Mouse (Mus musculus) forebrain, embryonic 13.5 days (tissue): ENCODE measurements around the gene Cdan1. TPM values are rescaled to one million over a fixed set of nuclear protein-coding genes. Genes with fewer than 3 reads are reported as not detected.

ENCODE experiments used
- ATAC-seq: fragments of 200-750 bp; cut with Nextera tagmentation; 2 replicates; pipeline ENCODE4 v1.8.0; 2017
- H3K27ac ChIP-seq: fragments of 300-500 bp; sonication (generic); 2 replicates; pipeline ENCODE4 v1.5.1; 2015; ENCODE audit warnings: inconsistent platforms, mild to moderate bottlenecking, moderate library complexity
- H3K27me3 ChIP-seq: fragments of 300-500 bp; sonication (generic); 2 replicates; pipeline ENCODE4 v1.6.1; 2015; ENCODE audit warnings: mild to moderate bottlenecking, inconsistent platforms
- H3K36me3 ChIP-seq: fragments of 300-500 bp; sonication (generic); 2 replicates; pipeline ENCODE4 v1.6.1; 2015; ENCODE audit warnings: mild to moderate bottlenecking, inconsistent platforms; ENCODE audit not compliant: poor library complexity, severe bottlenecking
- H3K4me1 ChIP-seq: fragments of 300-500 bp; sonication (generic); 2 replicates; pipeline ENCODE4 v1.6.1; 2015; ENCODE audit warnings: inconsistent platforms
- H3K4me2 ChIP-seq: fragments of 300-500 bp; sonication (generic); 2 replicates; pipeline ENCODE4 v1.6.1; 2015; ENCODE audit warnings: inconsistent platforms, mild to moderate bottlenecking, moderate library complexity
- H3K4me3 ChIP-seq: fragments of 300-500 bp; sonication (generic); 2 replicates; pipeline ENCODE4 v1.5.1; 2015; ENCODE audit warnings: mild to moderate bottlenecking, inconsistent platforms
- H3K9ac ChIP-seq: fragments of 300-500 bp; sonication (generic); 2 replicates; pipeline ENCODE4 v1.6.1; 2015; ENCODE audit warnings: mild to moderate bottlenecking, inconsistent platforms
- H3K9me3 ChIP-seq: fragments of 300-500 bp; sonication (generic); replicated peaks from 2 replicates; pipeline ENCODE4 v1.6.1; 2016; ENCODE audit warnings: inconsistent platforms
- WGBS: fragments of 180-500 bp; shearing (Covaris S2); methylation state at CpG from one replicate; pipeline ENCODE4 v1.1.7; 2015; 5-methylcytosine and 5-hydroxymethylcytosine counted together
- polyA plus RNA-seq: library from polyadenylated mRNA; unstranded; fragments of >200 nt; fragmentation: Nextera tagmentation; extraction: Ambion mirVana; gene quantifications from 2 replicates; pipeline ENCODE4 v1.2.1, GENCODE M21; 2015

The Cdan1 gene
- polyA plus RNA-seq, 1 experiment from 2014 or later, result 6.0 TPM

GRCm38 (mm10) chr2:120850424-120851082 is 625 bp upstream of the Cdan1 start, which contains the start of gene Ttbk2:
TSS of gene Ttbk2 (minus strand) at chr2:120850604.
- Histone ChIP-seq H3K9me3 (no peaks in the 10 kb centered on the region), H3K4me3 (peak within 1 kb of the TSS; percentile 93), H3K36me3 (no peaks in the 10 kb centered on the region), H3K27ac (peak within 1 kb of the TSS; percentile 80), H3K4me2 (peak within 1 kb of the TSS; percentile 72), H3K4me1 (peaks cover 26% of the 10 kb centered on the region), H3K27me3 (no peaks in the 10 kb centered on the region), H3K9ac (peak within 1 kb of the TSS; percentile 87)
- peak; percentile 100 for ATAC-seq
- WGBS, result 1% methylated on average over 38 of the region's 39 CpGs

GRCm38 (mm10) chr2:120845280-120845679 is 4.6 kb downstream of the Cdan1 start:
- H3K9ac ChIP-seq, result no peak overlapping the region
- H3K4me3 ChIP-seq, result no peak overlapping the region
- no peak overlapping the region for H3K27ac ChIP-seq
- H3K4me1 ChIP-seq, result peaks cover 11% of the 10 kb centered on the region
- no peaks in the 10 kb centered on the region for H3K9me3 ChIP-seq
- no peaks in the 10 kb centered on the region for H3K36me3 ChIP-seq
- H3K27me3 ChIP-seq, result no peaks in the 10 kb centered on the region
- H3K4me2 ChIP-seq, result no peak overlapping the region
- WGBS, result 98% methylated on average over 1 of the region's 1 CpGs
- no peak for ATAC-seq

- no peak overlapping the region for H3K27ac ChIP-seq
- no peaks in the 10 kb centered on the region for H3K9me3 ChIP-seq
- peaks cover 8% of the 10 kb centered on the region for H3K4me1 ChIP-seq
- 89% methylated on average over 4 of the region's 4 CpGs for WGBS
- no peaks in the 10 kb centered on the region for H3K36me3 ChIP-seq
- ATAC-seq, result no peak
- no peak overlapping the region for H3K4me3 ChIP-seq
- no peaks in the 10 kb centered on the region for H3K27me3 ChIP-seq
- no peak overlapping the region for H3K9ac ChIP-seq
- H3K4me2 ChIP-seq, result no peak overlapping the region
Observed at GRCm38 (mm10) chr2:120843990-120844389, 5.9 kb downstream of the Cdan1 start.

GRCm38 (mm10) chr2:120841211-120841610 is 8.7 kb downstream of the Cdan1 start:
- Histone ChIP-seq H3K27ac (no peak overlapping the region), H3K36me3 (peaks cover 7% of the 10 kb centered on the region), H3K9me3 (no peaks in the 10 kb centered on the region; the same call in 1 of the 2 replicates), H3K4me2 (no peak overlapping the region), H3K9ac (no peak overlapping the region), H3K4me3 (no peak overlapping the region), H3K27me3 (no peaks in the 10 kb centered on the region), H3K4me1 (no peaks in the 10 kb centered on the region)
- WGBS, result 86% methylated on average over 1 of the region's 1 CpGs
- ATAC-seq, result no peak

- Histone ChIP-seq H3K36me3 (peaks cover 21% of the 10 kb centered on the region), H3K27ac (no peak overlapping the region), H3K9me3 (no peaks in the 10 kb centered on the region; the same call in none of the 2 replicates), H3K9ac (no peak overlapping the region), H3K4me3 (no peak overlapping the region), H3K4me1 (no peaks in the 10 kb centered on the region), H3K27me3 (no peaks in the 10 kb centered on the region), H3K4me2 (no peak overlapping the region)
- ATAC-seq, result no peak
- WGBS, result 99% methylated on average over 4 of the region's 4 CpGs
Observed at GRCm38 (mm10) chr2:120835167-120835566, 14.8 kb downstream of the Cdan1 start.

- Histone ChIP-seq H3K4me1 (0 out of 2 replicates have a peak, but pooled peaks cover 6% of the 10 kb centered on the region), H3K27ac (no peak overlapping the region), H3K4me2 (no peak overlapping the region), H3K9me3 (no peaks in the 10 kb centered on the region; the same call in 1 of the 2 replicates), H3K9ac (no peak overlapping the region), H3K4me3 (no peak overlapping the region), H3K36me3 (peaks cover 5% of the 10 kb centered on the region; the same call in 1 of the 2 replicates), H3K27me3 (no peaks in the 10 kb centered on the region)
- ATAC-seq, result no peak
- WGBS, result 39% methylated on average over 1 of the region's 1 CpGs
Observed at GRCm38 (mm10) chr2:120826936-120827638, 22.8 kb downstream of the Cdan1 start.

- Histone ChIP-seq H3K9me3 (no peaks in the 10 kb centered on the region), H3K4me3 (no peak overlapping the region), H3K36me3 (peaks cover 41% of the 10 kb centered on the region), H3K4me2 (no peak overlapping the region), H3K9ac (no peak overlapping the region), H3K4me1 (no peaks in the 10 kb centered on the region), H3K27me3 (no peaks in the 10 kb centered on the region), H3K27ac (no peak overlapping the region)
- 95% methylated on average over 2 of the region's 2 CpGs for WGBS
- no peak for ATAC-seq
Observed at GRCm38 (mm10) chr2:120770265-120770935, 79.5 kb downstream of the Cdan1 start.

GRCm38 (mm10) chr2:120761922-120762321 is 88.0 kb downstream of the Cdan1 start:
- no peak overlapping the region for H3K4me3 ChIP-seq
- no peak overlapping the region for H3K4me2 ChIP-seq
- H3K9me3 ChIP-seq, result no peaks in the 10 kb centered on the region
- no peak overlapping the region for H3K9ac ChIP-seq
- no peaks in the 10 kb centered on the region for H3K27me3 ChIP-seq
- peaks cover 36% of the 10 kb centered on the region for H3K36me3 ChIP-seq
- H3K27ac ChIP-seq, result no peak overlapping the region
- H3K4me1 ChIP-seq, result no peaks in the 10 kb centered on the region
- no peak for ATAC-seq

GRCm38 (mm10) chr2:120748041-120748440 is 101.9 kb downstream of the Cdan1 start:
- no peaks in the 10 kb centered on the region for H3K4me1 ChIP-seq
- H3K27ac ChIP-seq, result no peak overlapping the region
- no peak overlapping the region for H3K4me3 ChIP-seq
- no peaks in the 10 kb centered on the region for H3K27me3 ChIP-seq
- H3K36me3 ChIP-seq, result peaks cover 66% of the 10 kb centered on the region
- no peak for ATAC-seq
- H3K4me2 ChIP-seq, result no peak overlapping the region
- H3K9ac ChIP-seq, result no peak overlapping the region
- no peaks in the 10 kb centered on the region for H3K9me3 ChIP-seq
- WGBS, result 95% methylated on average over 2 of the region's 2 CpGs

- Histone ChIP-seq H3K27ac (no peak overlapping the region), H3K4me3 (no peak overlapping the region), H3K27me3 (no peaks in the 10 kb centered on the region), H3K36me3 (peaks cover 71% of the 10 kb centered on the region), H3K4me1 (no peaks in the 10 kb centered on the region), H3K9ac (no peak overlapping the region), H3K4me2 (no peak overlapping the region), H3K9me3 (no peaks in the 10 kb centered on the region)
- 88% methylated on average over 1 of the region's 1 CpGs for WGBS
- no peak for ATAC-seq
Observed at GRCm38 (mm10) chr2:120745496-120745895, 104.4 kb downstream of the Cdan1 start.

- H3K36me3 ChIP-seq, result peaks cover 18% of the 10 kb centered on the region
- H3K4me3 ChIP-seq, result peak overlapping the region; percentile 61
- 31% methylated on average over 7 of the region's 7 CpGs for WGBS
- H3K4me1 ChIP-seq, result peaks cover 28% of the 10 kb centered on the region
- H3K27ac ChIP-seq, result peak overlapping the region; percentile 87
- ATAC-seq, result no peak; the same call in 1 of the 2 replicates
- no peaks in the 10 kb centered on the region for H3K27me3 ChIP-seq
- no peaks in the 10 kb centered on the region for H3K9me3 ChIP-seq
- H3K4me2 ChIP-seq, result peak overlapping the region; percentile 99
- peak overlapping the region; percentile 90 for H3K9ac ChIP-seq
Observed at GRCm38 (mm10) chr2:120731877-120732530, 117.9 kb downstream of the Cdan1 start.
